Mouse (Mus musculus) neural tube, embryonic 13.5 days (tissue): ENCODE data around the gene Sergef. TPM values are rescaled to one million over a fixed set of nuclear protein-coding genes. Genes with fewer than 3 reads are reported as not detected.

ENCODE experiments used
- ATAC-seq: fragments of 200-750 bp; cut with Nextera tagmentation; 2 replicates; pipeline ENCODE4 v1.8.0; 2017; ENCODE audit warnings: low read depth, mild to moderate bottlenecking, moderate TSS enrichment, moderate library complexity
- H3K27ac ChIP-seq: fragments of 300-500 bp; sonication (generic); replicated peaks from 2 replicates; pipeline ENCODE4 v1.5.1; 2015; ENCODE audit warnings: moderate library complexity, mild to moderate bottlenecking, inconsistent platforms
- H3K27me3 ChIP-seq: fragments of 300-500 bp; sonication (generic); 2 replicates; pipeline ENCODE4 v1.6.1; 2015; ENCODE audit warnings: mild to moderate bottlenecking, inconsistent platforms
- H3K36me3 ChIP-seq: fragments of 300-500 bp; sonication (generic); 2 replicates; pipeline ENCODE4 v1.6.1; 2015; ENCODE audit warnings: mild to moderate bottlenecking, inconsistent platforms
- H3K4me1 ChIP-seq: fragments of 300-500 bp; sonication (generic); replicated peaks from 2 replicates; pipeline ENCODE4 v1.6.1; 2015; ENCODE audit warnings: inconsistent platforms
- H3K4me2 ChIP-seq: fragments of 300-500 bp; sonication (generic); 2 replicates; pipeline ENCODE4 v1.6.1; 2015; ENCODE audit warnings: inconsistent platforms, mild to moderate bottlenecking, moderate library complexity
- H3K4me3 ChIP-seq: fragments of 300-500 bp; sonication (generic); 2 replicates; pipeline ENCODE4 v1.5.1; 2015; ENCODE audit warnings: mild to moderate bottlenecking, inconsistent platforms
- H3K9ac ChIP-seq: fragments of 300-500 bp; sonication (generic); 2 replicates; pipeline ENCODE4 v1.6.1; 2015; ENCODE audit warnings: moderate library complexity, mild to moderate bottlenecking, inconsistent platforms
- H3K9me3 ChIP-seq: fragments of 300-500 bp; sonication (generic); 2 replicates; pipeline ENCODE4 v1.6.1; 2016; ENCODE audit warnings: inconsistent platforms
- WGBS: fragments of 180-500 bp; shearing (Covaris S2); methylation state at CpG from one replicate; pipeline ENCODE4 v1.1.7; 2015; 5-methylcytosine and 5-hydroxymethylcytosine counted together
- polyA plus RNA-seq: library from polyadenylated mRNA; unstranded; fragments of >200 nt; fragmentation: Nextera tagmentation; extraction: Ambion mirVana; gene quantifications from 2 replicates; pipeline ENCODE4 v1.2.1, GENCODE M21; 2015

Sergef gene
- polyA plus RNA-seq, 1 experiment from 2014 or later: 30.7 TPM

GRCm38 (mm10) chr7:46422052-46422763 lies 217.4 kb downstream of the Sergef start:
- Histone ChIP-seq H3K9me3 (no peaks in the 10 kb centered on the region), H3K9ac (no peak overlapping the region), H3K4me3 (no peak overlapping the region), H3K36me3 (no peaks in the 10 kb centered on the region), H3K4me2 (peak overlapping the region; percentile 5), H3K4me1 (peaks cover 45% of the 10 kb centered on the region), H3K27me3 (no peaks in the 10 kb centered on the region), H3K27ac (peak overlapping the region; percentile 68)
- 36% methylated on average over 8 of the region's 8 CpGs for whole genome bisulfite sequencing
- ATAC-seq: peak; percentile 57

GRCm38 (mm10) chr7:46421535-46421934 lies 218.1 kb downstream of the Sergef start:
- WGBS: 42% methylated on average over 5 of the region's 5 CpGs
- Histone ChIP-seq H3K27me3 (no peaks in the 10 kb centered on the region), H3K4me3 (no peak overlapping the region), H3K4me2 (no peak overlapping the region), H3K27ac (peak overlapping the region; percentile 68), H3K4me1 (peaks cover 46% of the 10 kb centered on the region), H3K36me3 (no peaks in the 10 kb centered on the region), H3K9ac (no peak overlapping the region), H3K9me3 (no peaks in the 10 kb centered on the region)
- 0 out of 2 replicates have a peak, but pooled peaks have one; percentile 3 for ATAC-seq

GRCm38 (mm10) chr7:46418102-46418622 lies 221.4 kb downstream of the Sergef start:
- Histone ChIP-seq H3K9ac (no peak overlapping the region), H3K36me3 (no peaks in the 10 kb centered on the region), H3K27me3 (no peaks in the 10 kb centered on the region), H3K9me3 (no peaks in the 10 kb centered on the region), H3K4me1 (peaks cover 38% of the 10 kb centered on the region), H3K4me2 (no peak overlapping the region), H3K27ac (no peak overlapping the region), H3K4me3 (no peak overlapping the region)
- no peak for ATAC-seq
- WGBS: 65% methylated on average over 16 of the region's 16 CpGs

- no peak overlapping the region for H3K4me2 ChIP-seq
- no peak overlapping the region for H3K27ac ChIP-seq
- 88% methylated on average over 7 of the region's 7 CpGs for WGBS
- H3K9me3 ChIP-seq: no peaks in the 10 kb centered on the region
- no peaks in the 10 kb centered on the region for H3K36me3 ChIP-seq
- H3K27me3 ChIP-seq: no peaks in the 10 kb centered on the region
- H3K9ac ChIP-seq: no peak overlapping the region
- no peak overlapping the region for H3K4me3 ChIP-seq
- ATAC-seq: no peak
- H3K4me1 ChIP-seq: peaks cover 31% of the 10 kb centered on the region
Observed at GRCm38 (mm10) chr7:46417467-46417866, 222.1 kb downstream of the Sergef start.

- ATAC-seq: no peak
- Histone ChIP-seq H3K4me3 (no peak overlapping the region), H3K27me3 (no peaks in the 10 kb centered on the region), H3K4me2 (no peak overlapping the region), H3K36me3 (no peaks in the 10 kb centered on the region), H3K9me3 (no peaks in the 10 kb centered on the region), H3K27ac (no peak overlapping the region), H3K4me1 (peaks cover 16% of the 10 kb centered on the region), H3K9ac (no peak overlapping the region; the same call in 1 of the 2 replicates)
- WGBS: 71% methylated on average over 14 of the region's 14 CpGs
Observed at GRCm38 (mm10) chr7:46415818-46416425, 223.7 kb downstream of the Sergef start.

GRCm38 (mm10) chr7:46413959-46414725 lies 225.5 kb downstream of the Sergef start:
- H3K4me2 ChIP-seq: no peak overlapping the region

GRCm38 (mm10) chr7:46412823-46413222 lies 226.8 kb downstream of the Sergef start:
- Histone ChIP-seq H3K27ac (no peak overlapping the region), H3K9ac (no peak overlapping the region), H3K9me3 (no peaks in the 10 kb centered on the region), H3K4me2 (no peak overlapping the region), H3K27me3 (no peaks in the 10 kb centered on the region), H3K36me3 (no peaks in the 10 kb centered on the region), H3K4me1 (peaks cover 27% of the 10 kb centered on the region), H3K4me3 (no peak overlapping the region)
- WGBS: 75% methylated on average over 5 of the region's 5 CpGs
- no peak for ATAC-seq

More at GRCm38 (mm10) chr7:46413959-46414725, 225.5 kb downstream of the Sergef start:
- ATAC-seq: no peak
- no peak overlapping the region for H3K9ac ChIP-seq
- H3K36me3 ChIP-seq: no peaks in the 10 kb centered on the region
- H3K4me3 ChIP-seq: no peak overlapping the region
- 72% methylated on average over 6 of the region's 6 CpGs for WGBS
- H3K9me3 ChIP-seq: no peaks in the 10 kb centered on the region
- H3K27ac ChIP-seq: no peak overlapping the region
- H3K4me1 ChIP-seq: peaks cover 21% of the 10 kb centered on the region
- H3K27me3 ChIP-seq: no peaks in the 10 kb centered on the region

GRCm38 (mm10) chr7:46410727-46411126 lies 228.9 kb downstream of the Sergef start:
- Histone ChIP-seq H3K9ac (no peak overlapping the region), H3K36me3 (no peaks in the 10 kb centered on the region), H3K4me1 (peaks cover 18% of the 10 kb centered on the region; the same call in 1 of the 2 replicates), H3K27me3 (no peaks in the 10 kb centered on the region), H3K4me3 (no peak overlapping the region), H3K27ac (no peak overlapping the region), H3K9me3 (no peaks in the 10 kb centered on the region), H3K4me2 (no peak overlapping the region)
- 77% methylated on average over 6 of the region's 6 CpGs for WGBS
- no peak for ATAC-seq

GRCm38 (mm10) chr7:46409204-46409789 lies 230.3 kb downstream of the Sergef start:
- ATAC-seq: no peak

GRCm38 (mm10) chr7:46408606-46409005 lies 231.0 kb downstream of the Sergef start:
- no peak overlapping the region for H3K9ac ChIP-seq
- H3K4me1 ChIP-seq: peaks cover 13% of the 10 kb centered on the region
- 85% methylated on average over 9 of the region's 9 CpGs for WGBS
- 0 out of 2 replicates have a peak, but pooled peaks cover 3% of the 10 kb centered on the region for H3K27me3 ChIP-seq
- no peak overlapping the region for H3K27ac ChIP-seq
- no peak overlapping the region for H3K4me2 ChIP-seq
- H3K36me3 ChIP-seq: no peaks in the 10 kb centered on the region
- ATAC-seq: no peak
- no peak overlapping the region for H3K4me3 ChIP-seq
- no peaks in the 10 kb centered on the region for H3K9me3 ChIP-seq

More at GRCm38 (mm10) chr7:46409204-46409789, 230.3 kb downstream of the Sergef start:
- Histone ChIP-seq H3K4me3 (no peak overlapping the region), H3K4me2 (no peak overlapping the region), H3K9me3 (no peaks in the 10 kb centered on the region), H3K27ac (no peak overlapping the region), H3K27me3 (0 out of 2 replicates have a peak, but pooled peaks cover 3% of the 10 kb centered on the region), H3K9ac (no peak overlapping the region), H3K4me1 (peaks cover 12% of the 10 kb centered on the region; the same call in 1 of the 2 replicates), H3K36me3 (no peaks in the 10 kb centered on the region)
- WGBS: 43% methylated on average over 12 of the region's 12 CpGs

- no peak overlapping the region for H3K4me2 ChIP-seq
Observed at GRCm38 (mm10) chr7:46404756-46405155, 234.9 kb downstream of the Sergef start.

More at GRCm38 (mm10) chr7:46404756-46405155, 234.9 kb downstream of the Sergef start:
- Histone ChIP-seq H3K4me3 (no peak overlapping the region), H3K27ac (no peak overlapping the region), H3K9ac (no peak overlapping the region), H3K27me3 (peaks cover 7% of the 10 kb centered on the region; the same call in 1 of the 2 replicates), H3K9me3 (no peaks in the 10 kb centered on the region), H3K4me1 (peaks cover 42% of the 10 kb centered on the region), H3K36me3 (no peaks in the 10 kb centered on the region)
- ATAC-seq: no peak
- WGBS: 84% methylated on average over 7 of the region's 7 CpGs
